Mouse (Mus musculus): ENCODE data around the gene Plscr5. TPM values are rescaled to one million over a fixed set of nuclear protein-coding genes. Genes with fewer than 3 reads are reported as not detected.
A peak's percentile ranks its signal among the peaks of the same experiment; 100 is the strongest.

Gene Plscr5
- polyA plus RNA-seq, 1 experiment from 2014 or later, result not detected

DNA sequence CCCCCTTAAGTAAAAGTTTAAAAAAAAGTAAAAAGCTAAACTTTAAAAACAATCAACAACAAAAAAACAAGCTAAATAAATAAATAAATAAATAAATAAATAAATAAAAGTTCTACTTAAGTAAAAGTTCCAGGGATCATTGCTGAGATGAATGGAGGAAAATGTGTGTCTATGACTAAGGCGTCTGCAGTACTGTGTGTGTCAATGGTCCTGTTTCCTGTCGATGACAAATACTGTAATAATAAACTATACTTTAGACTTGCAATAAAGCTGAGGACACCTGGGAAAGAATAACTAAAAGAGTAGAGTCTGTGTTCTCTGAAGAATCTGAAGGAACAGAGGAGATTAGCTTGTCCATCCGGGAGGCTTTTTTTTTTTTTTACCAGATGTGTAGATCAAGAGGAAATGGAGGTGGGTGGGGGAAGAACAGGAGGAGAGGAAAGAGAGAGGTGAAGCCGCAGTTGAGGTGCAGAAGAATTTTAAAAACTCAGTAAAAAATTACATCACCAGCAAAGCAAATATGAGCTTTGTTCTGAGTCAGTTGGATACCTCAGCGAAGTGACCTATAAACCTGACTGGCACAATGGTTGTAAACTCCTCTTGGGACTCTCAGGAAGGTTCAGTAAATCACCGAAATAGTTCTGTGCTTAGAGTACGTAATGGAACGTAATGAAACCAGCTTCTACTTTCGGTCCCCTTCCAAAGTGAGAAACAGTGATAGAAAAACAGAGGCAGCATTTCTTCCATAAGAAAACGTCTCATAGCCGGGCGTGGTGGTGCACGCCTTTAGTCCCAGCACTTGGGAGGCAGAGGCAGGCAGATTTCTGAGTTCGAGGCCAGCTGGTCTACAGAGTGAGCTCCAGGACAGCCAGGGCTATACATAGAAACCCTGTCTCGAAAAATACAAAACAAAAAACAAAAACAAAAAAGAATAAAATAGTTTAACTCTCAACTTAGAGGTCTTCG is 36.4 kb downstream of the Plscr5 start:
- Histone ChIP-seq H3K9me3 (no peaks in the 10 kb centered on the region), H3K27ac (no peak overlapping the region), H3K4me1 (no peaks in the 10 kb centered on the region), H3K9ac (no peak overlapping the region), H3K27me3 (no peaks in the 10 kb centered on the region), H3K4me2 (no peak overlapping the region), H3K36me3 (no peaks in the 10 kb centered on the region), H3K4me3 (no peak overlapping the region)
- ATAC-seq (ENCODE audit: insufficient number of reproducible peaks, insufficient read depth, low FRiP score, low TSS enrichment, low read depth), result no peak
- 88% methylated on average over 16 of the region's 16 CpGs for WGBS

DNA sequence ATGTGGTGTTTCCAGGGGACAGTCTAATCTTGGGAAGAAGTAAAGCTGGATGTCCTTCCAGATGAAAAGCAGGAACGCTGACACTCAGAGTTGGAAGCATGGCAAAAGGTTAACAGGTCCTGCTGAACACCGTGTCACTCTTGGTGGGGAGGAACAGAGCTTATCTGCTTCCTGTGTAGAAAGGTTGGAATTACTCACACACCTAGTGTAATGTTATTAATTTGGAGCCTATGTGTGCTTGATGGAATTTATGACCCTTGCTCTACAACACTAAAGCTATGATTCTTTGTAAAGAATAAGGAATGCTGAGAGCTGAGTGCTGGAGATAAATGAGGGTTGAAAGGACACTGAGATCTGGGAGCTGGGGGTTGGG is 37.1 kb downstream of the Plscr5 start:
- Histone ChIP-seq H3K4me1 (no peaks in the 10 kb centered on the region), H3K4me3 (no peak overlapping the region), H3K27ac (no peak overlapping the region), H3K27me3 (no peaks in the 10 kb centered on the region), H3K4me2 (no peak overlapping the region), H3K9me3 (no peaks in the 10 kb centered on the region), H3K36me3 (no peaks in the 10 kb centered on the region), H3K9ac (no peak overlapping the region)
- 67% methylated on average over 2 of the region's 2 CpGs for WGBS
- ATAC-seq (ENCODE audit: insufficient number of reproducible peaks, insufficient read depth, low FRiP score, low TSS enrichment, low read depth), result no peak

DNA sequence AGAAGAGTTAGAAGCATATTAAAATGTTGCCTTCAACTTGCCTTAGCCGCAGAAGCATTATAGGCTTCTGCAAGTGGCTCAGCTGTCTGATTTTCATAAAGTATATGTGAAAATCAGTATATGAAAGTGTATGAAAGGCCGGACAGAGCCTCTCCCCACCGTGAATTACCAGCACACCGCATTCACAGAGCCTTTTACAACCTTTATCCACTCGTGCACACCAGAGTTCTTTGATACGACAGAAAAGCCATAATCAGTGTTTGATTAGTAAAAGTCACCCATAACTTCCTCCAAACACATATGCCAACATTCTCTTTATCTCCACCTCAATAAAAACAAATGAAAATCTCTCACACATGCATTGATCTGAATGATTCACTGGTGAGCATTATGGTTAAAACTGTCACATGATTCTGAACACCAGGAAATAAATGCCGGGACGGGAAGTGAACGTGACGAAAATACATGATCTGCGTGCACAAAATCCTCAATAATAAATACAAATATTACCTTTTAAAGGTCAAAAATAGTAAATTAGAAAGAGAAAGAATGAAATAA is 42.2 kb downstream of the Plscr5 start:
- no peak overlapping the region for H3K27ac ChIP-seq
- H3K4me2 ChIP-seq, result no peak overlapping the region
- H3K4me1 ChIP-seq, result no peaks in the 10 kb centered on the region
- no peak overlapping the region for H3K9ac ChIP-seq
- ATAC-seq (ENCODE audit: insufficient number of reproducible peaks, insufficient read depth, low FRiP score, low TSS enrichment, low read depth), result no peak
- no peaks in the 10 kb centered on the region for H3K27me3 ChIP-seq
- 89% methylated on average over 11 of the region's 11 CpGs for WGBS
- no peaks in the 10 kb centered on the region for H3K36me3 ChIP-seq
- no peak overlapping the region for H3K4me3 ChIP-seq
- no peaks in the 10 kb centered on the region for H3K9me3 ChIP-seq

DNA sequence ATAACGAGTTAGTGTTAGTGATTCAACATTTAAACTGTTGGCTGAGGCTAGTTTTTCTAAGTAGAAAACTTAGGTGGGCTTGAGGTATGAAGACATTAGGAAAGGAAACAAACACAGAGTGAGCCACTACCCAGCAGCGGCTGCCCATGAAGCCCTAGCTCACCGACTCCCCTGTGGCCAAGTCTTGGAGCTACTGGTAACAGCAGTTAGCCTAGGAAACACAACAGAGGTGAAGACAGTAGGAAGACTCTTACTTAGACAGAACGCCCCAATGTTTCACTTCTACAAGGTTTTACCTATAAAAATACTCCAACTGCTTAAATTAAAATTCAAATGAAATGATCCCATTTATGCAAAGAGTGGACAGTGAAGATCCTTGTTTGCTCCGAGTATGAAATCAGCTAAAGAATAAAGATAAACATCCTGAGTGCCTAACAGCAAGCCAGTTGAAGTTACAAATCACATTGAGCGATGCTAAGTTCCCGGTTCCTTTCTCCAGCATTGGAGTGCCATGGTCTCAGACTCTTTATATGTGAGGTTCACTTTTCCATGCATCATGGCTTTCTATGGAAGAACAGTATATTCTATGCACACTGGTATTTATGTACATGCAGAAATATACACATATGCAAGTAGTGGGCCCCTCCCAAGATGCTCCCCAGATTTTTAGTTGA is 56.2 kb downstream of the Plscr5 start:
- H3K4me2 ChIP-seq, result peak overlapping the region; percentile 75
- 82% methylated on average over 7 of the region's 7 CpGs for WGBS

DNA sequence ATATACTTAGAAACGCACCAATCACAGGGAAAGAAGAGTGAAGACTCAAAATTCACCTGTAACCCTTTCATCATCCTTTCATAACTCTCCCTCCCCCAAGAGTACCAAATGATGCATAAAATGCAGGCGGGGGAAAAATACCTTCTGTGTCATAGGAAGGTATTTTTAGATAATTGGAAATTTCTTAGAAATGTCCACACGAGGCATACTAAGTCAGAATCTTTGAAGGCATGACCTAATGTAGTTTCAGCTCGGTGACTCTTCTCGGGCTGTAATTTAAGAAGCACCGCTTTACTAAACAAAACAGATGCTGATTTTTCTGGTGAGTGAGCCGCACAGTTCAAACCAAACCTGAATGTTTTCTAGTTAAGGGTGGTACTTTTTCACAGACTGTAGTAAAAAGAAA is 56.7 kb downstream of the Plscr5 start, which contains the start of gene Plscr1:
TSS of gene Plscr1 (plus strand) at position 304 of the 406 bp plus-strand sequence.
- Histone ChIP-seq H3K27me3 (no peaks in the 10 kb centered on the region), H3K9ac (peak within 1 kb of the TSS; percentile 81), H3K4me3 (peak within 1 kb of the TSS; percentile 64), H3K9me3 (no peaks in the 10 kb centered on the region), H3K27ac (peak within 1 kb of the TSS; percentile 85), H3K36me3 (no peaks in the 10 kb centered on the region), H3K4me2 (peak within 1 kb of the TSS; percentile 75), H3K4me1 (peaks cover 13% of the 10 kb centered on the region)
- 19% methylated on average over 7 of the region's 7 CpGs for WGBS
- no peak for ATAC-seq (ENCODE audit: insufficient number of reproducible peaks, insufficient read depth, low FRiP score, low TSS enrichment, low read depth)

More for the DNA sequence above, 56.2 kb downstream of the Plscr5 start:
- Histone ChIP-seq H3K4me1 (peaks cover 13% of the 10 kb centered on the region), H3K27ac (no peak overlapping the region), H3K4me3 (no peak overlapping the region), H3K27me3 (no peaks in the 10 kb centered on the region), H3K9ac (no peak overlapping the region), H3K9me3 (no peaks in the 10 kb centered on the region), H3K36me3 (no peaks in the 10 kb centered on the region)
- no peak for ATAC-seq (ENCODE audit: insufficient number of reproducible peaks, insufficient read depth, low FRiP score, low TSS enrichment, low read depth)

DNA sequence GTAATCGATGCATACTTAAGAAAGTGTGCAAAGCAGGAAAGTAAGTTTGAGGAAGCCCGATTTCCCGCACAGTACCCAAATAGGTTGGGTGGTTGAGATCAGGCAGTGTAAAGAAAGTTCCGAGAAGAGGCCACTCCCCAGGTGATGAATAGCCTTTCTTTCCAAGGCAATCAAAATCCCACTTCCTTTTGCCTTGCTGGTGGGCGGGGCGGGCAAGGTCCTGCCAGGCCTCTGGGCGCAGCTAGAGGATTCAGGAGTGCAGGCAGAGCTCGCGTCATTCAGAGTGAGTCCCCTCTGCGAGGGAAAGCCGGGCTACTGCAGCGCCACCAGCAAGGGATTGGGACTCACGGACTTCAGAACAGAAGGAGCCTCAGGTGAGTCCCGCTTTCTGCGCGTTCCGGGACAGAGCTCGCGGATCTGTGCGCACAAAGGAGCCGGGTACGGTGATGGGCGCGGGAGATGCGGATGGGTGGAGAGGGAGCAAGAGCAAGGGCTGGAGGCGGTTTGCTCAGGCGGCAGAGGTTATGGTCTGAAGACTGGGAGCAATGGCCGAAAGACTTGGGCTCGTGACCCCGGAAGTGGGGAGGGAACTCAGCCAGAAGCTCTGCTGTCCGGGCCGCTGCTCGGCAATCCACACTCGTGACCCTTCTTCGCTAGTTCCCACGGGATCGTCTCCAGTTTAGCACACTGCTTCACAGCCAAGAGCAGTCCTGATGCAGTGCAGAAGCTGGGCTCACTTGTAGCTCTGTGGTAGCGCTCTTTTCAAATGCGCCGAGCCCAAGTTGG is 57.4 kb downstream of the Plscr5 start:
- Histone ChIP-seq H3K36me3 (no peaks in the 10 kb centered on the region), H3K27ac (peak overlapping the region; percentile 85)

DNA sequence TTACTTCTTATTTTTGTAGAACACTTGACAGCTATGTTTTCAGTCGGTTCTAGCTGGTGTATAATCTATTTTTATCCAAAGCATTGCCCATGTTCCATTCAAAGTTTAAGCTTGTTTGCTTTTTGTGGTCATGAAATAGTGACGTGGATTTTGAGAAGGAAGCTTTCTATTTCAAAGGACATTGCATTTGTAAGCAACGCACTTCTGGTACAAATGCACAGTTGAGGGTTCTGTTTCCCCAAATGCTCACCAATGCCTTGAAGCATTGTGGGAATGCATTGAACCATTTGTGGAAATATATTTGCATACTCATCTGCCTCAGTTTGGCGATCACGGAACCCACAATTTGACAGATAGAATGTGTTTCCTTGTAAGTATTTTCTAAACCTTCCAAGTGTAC is 60.0 kb downstream of the Plscr5 start:
- 70% methylated on average over 5 of the region's 5 CpGs for WGBS
- Histone ChIP-seq H3K27ac (no peak overlapping the region), H3K36me3 (no peaks in the 10 kb centered on the region), H3K27me3 (no peaks in the 10 kb centered on the region), H3K4me2 (no peak overlapping the region), H3K9me3 (no peaks in the 10 kb centered on the region), H3K4me3 (no peak overlapping the region), H3K9ac (no peak overlapping the region), H3K4me1 (peaks cover 13% of the 10 kb centered on the region)
- no peak for ATAC-seq (ENCODE audit: insufficient number of reproducible peaks, insufficient read depth, low FRiP score, low TSS enrichment, low read depth)

More for the DNA sequence above, 57.4 kb downstream of the Plscr5 start:
- peak; percentile 82 for ATAC-seq (ENCODE audit: insufficient number of reproducible peaks, insufficient read depth, low FRiP score, low TSS enrichment, low read depth)
- Histone ChIP-seq H3K4me3 (peak overlapping the region; percentile 64), H3K27me3 (no peaks in the 10 kb centered on the region), H3K9me3 (no peaks in the 10 kb centered on the region), H3K4me1 (peaks cover 13% of the 10 kb centered on the region), H3K9ac (peak overlapping the region; percentile 81), H3K4me2 (peak overlapping the region; percentile 75)
- WGBS, result under 1% methylated on average over 40 of the region's 40 CpGs

DNA sequence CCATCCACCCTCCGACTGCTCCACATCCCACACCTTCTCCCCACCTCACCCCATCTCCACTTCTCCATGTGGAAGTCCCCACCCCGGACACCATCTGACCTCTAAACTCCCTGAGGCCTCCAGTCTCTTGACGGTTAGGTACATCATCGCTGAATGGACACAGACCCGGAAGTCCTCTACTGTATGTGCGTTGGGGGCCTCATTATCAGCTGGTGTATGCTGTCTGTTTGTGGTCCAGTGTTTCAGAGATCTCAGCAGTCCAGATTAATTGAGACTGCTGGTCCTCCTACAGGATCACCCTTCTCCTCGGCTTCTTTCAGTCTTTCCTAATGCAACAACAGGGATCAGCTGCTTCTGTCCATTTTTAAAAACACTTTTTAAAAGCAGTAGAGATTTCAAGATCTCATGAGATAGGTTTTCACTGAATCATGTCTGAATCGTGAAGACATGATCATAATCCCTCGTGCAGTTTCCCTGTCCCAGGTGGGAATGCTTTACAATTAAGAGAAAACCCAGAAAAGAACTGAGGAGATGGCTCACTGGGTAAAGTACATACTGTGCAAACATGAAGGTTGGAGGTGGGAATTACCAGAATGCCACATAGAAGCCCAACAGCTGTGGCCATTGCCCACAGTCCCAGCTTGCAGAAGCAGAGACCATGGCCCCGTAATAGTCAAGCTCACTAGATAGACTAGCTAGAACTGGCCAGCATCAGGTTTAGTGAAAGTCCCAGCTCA is 61.0 kb downstream of the Plscr5 start:
- H3K27ac ChIP-seq, result no peak overlapping the region
- H3K9ac ChIP-seq, result no peak overlapping the region
- no peaks in the 10 kb centered on the region for H3K36me3 ChIP-seq
- H3K4me2 ChIP-seq, result no peak overlapping the region
- no peak for ATAC-seq (ENCODE audit: insufficient number of reproducible peaks, insufficient read depth, low FRiP score, low TSS enrichment, low read depth)
- no peak overlapping the region for H3K4me3 ChIP-seq
- peaks cover 13% of the 10 kb centered on the region for H3K4me1 ChIP-seq
- H3K9me3 ChIP-seq, result no peaks in the 10 kb centered on the region
- WGBS, result 90% methylated on average over 10 of the region's 10 CpGs
- no peaks in the 10 kb centered on the region for H3K27me3 ChIP-seq

All from embryonic facial prominence, embryonic 13.5 days (tissue).